Mouse (Mus musculus) heart, postnatal 36 days (tissue): ENCODE results near the gene Fkrp. TPM values are rescaled to one million over a fixed set of nuclear protein-coding genes. Genes with fewer than 3 reads are reported as not detected.
A peak's percentile ranks its signal among the peaks of the same experiment; 100 is the strongest.

Source experiments
- DNase-seq, 2 experiments: peaks; one replicate each; pipeline ENCODE4 v3.0.0; 2021 to 2022
- intact Hi-C: fragments of 180-260 bp; cut with DNase I; formaldehyde crosslinking; loops from one replicate; pipeline ENCODE4 v1.15.1; 2025
- total RNA-seq, 2 experiments: library from RNA; stranded (reverse); gene quantifications; 2 replicates each; pipeline ENCODE4 v1.2.3; 2021

Fkrp gene
- total RNA-seq, 2 experiments from 2014 or later: 47.2 to 49.1 TPM

- intact Hi-C loops: no loop called here
- DNase-seq: no peak
Measured at GRCm38 (mm10) chr7:16838804-16839426, 22.4 kb upstream of the Fkrp start.

DNA sequence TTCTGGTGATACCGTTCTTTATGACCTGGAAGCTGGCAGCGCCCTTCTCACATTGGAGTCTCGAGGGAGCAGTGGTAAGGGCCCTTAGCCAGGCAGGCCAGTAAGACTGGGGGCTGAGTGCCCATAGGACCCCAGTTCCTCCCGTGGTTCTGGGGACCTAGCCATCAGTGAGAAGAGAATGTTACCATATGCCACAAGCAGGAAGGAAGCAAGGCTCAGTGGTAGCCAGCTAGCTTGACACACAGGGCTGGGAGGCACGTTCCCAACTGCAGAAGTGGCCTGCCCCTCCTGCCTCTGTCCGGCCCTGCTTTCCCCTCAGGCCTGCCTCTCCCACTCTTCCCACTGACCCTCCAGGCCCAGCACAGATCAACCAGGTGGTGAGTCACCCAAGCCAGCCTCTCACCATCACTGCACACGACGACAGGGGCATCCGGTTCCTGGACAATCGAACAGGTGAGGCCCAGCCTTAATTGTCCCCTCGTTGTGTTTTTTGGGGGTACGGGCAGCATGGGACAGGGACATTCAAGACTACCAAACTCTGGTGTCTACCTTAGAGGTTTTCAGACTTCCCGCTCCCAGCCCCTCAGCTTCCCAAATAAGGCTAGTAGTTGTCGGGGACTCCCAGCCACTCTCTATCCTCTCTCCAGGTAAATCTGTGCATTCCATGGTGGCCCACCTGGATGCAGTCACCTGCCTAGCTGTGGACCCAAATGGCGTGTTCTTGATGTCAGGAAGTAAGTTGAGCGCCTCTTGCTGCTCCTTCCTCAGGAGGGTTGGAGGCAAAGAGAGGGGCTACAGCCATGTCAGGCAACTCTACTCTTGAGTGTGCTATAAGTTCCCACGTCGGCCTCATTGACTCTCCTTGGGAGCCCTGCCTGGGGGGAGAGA lies 21.6 kb upstream of the Fkrp start:
- DNase-seq: no peak
- intact Hi-C loops: no loop called here

DNA sequence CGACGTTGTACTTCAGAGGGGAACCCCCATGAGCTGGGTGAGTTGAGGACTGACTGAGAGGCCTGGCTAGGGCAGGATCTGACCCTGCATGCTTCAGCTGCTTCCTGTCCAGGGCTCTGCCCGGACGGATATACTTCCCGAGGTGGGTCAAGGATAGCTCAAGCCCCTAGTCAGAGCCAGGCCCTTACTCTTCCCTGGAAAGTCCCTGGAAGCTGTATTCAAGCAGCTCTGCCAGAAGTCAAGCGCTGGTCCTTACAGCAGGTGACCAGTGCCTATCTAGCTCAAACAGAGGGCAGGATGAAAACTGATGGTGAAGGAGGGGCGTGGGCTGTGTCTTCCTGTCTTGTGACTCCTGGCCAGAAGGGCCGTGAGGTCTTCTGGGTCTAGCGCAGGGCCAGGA lies 13.9 kb upstream of the Fkrp start:
- no peak for DNase-seq
- intact Hi-C loops: no loop called here

GRCm38 (mm10) chr7:16827274-16827673 lies 10.7 kb upstream of the Fkrp start:
- intact Hi-C loops: loop anchor here (2.0 to 5.0 kb wide), 3 partner anchors 20 to 85 kb away; no protein-coding TSS in a partner anchor

GRCm38 (mm10) chr7:16826571-16826970 lies 10.0 kb upstream of the Fkrp start:
- DNase-seq: no peak
- intact Hi-C loops: loop anchor here (1.0 to 5.0 kb wide), 4 partner anchors 20 to 86 kb away; no protein-coding TSS in a partner anchor

More at GRCm38 (mm10) chr7:16827274-16827673, 10.7 kb upstream of the Fkrp start:
- DNase-seq: no peak

DNA sequence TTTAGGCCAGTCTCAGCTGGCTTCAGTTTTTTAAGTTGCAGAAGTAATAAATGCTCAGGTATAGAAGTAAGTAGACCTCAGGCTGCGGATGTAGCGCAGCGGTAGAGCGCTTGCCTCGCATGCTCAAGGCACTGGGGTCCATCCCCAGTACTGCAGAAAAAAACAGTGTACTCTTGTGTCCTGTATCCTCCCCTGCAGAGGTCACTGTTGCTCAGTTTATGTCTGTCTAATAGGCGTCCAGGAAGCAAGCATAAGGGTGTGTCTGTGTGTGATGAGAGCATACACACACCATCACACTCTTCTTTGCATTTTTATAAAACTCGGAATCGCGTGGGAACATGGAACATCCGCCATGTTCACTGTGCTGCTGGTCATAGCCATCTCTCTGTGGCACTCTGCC lies 9.3 kb upstream of the Fkrp start:
- no peak for DNase-seq
- intact Hi-C loops: loop anchor here (1.0 to 5.0 kb wide), 4 partner anchors 21 to 87 kb away; no protein-coding TSS in a partner anchor

DNA sequence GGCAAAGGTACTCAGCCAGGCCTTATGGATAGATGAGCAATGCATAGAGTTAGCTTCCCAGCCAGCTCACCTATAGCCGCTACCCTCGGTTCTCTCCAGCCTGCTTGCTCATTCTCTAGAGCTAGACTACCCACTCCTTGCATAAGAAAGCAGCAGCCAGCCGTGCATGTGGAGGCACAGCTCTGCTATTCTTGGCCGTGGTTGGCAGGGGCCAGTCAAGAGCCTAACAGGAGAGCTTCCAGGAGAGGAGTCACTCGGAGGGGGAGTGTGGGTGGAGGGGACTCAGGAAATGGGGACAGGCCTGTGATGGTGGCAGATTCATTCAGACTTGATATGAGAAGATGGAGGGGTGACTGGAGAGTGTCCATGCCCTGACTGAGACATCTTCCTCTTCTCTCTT lies 7.2 kb upstream of the Fkrp start:
- intact Hi-C loops: no loop called here
- no peak for DNase-seq

GRCm38 (mm10) chr7:16821669-16822101 lies 5.2 kb upstream of the Fkrp start:
- intact Hi-C loops: no loop called here

GRCm38 (mm10) chr7:16821091-16821490 lies 4.6 kb upstream of the Fkrp start:
- intact Hi-C loops: no loop called here
- DNase-seq: no peak

More at GRCm38 (mm10) chr7:16821669-16822101, 5.2 kb upstream of the Fkrp start:
- DNase-seq: no peak

DNA sequence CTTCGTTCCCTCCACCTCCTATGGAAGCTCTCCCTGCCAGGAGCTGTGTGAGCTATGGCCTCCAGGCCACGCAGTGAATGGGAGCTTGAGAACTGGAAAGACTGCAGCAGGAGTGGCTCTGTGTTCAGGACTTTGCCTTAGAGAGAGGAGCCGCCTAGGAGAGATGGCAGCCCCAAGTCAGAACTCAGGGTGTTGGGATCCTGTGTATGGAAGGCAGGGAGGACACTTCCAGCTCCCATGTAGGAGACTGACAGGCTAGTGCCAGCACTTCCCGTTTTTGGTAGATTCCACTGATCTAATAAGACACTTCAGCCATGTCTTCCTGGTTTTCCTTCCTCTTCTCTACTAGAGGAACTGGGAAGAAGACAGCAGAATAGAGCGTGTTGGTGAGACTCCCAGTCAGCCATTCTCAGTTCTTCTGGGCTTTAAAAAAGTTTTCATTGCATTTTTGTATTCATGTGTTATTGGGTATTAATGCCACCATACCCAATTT lies 3.8 kb upstream of the Fkrp start:
- DNase-seq: no peak
- intact Hi-C loops: no loop called here

DNA sequence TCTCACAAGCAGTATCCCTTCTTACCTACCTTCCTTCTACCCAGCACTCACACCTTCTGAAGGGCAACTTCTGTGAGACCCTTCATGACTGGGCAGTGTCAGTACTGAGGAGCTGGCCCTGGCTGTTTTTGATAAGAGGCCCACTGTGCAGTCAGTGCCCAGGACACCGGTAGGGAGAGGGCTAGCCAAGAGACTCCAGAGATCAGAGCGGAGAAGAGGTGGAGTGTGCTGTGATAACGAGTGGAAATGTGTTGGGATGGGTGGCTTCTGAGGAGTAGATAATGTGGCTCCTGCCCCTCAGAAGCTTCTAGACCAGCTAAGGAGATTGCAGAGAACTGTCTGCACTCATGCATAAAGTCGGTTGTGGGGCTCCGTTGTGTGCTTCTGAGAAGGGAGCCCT lies 3.3 kb upstream of the Fkrp start:
- intact Hi-C loops: no loop called here
- no peak for DNase-seq

GRCm38 (mm10) chr7:16817693-16818092 lies 1.2 kb upstream of the Fkrp start:
- intact Hi-C loops: loop anchor here (2.0 kb wide), 1 partner anchor 25 kb away; the partner anchor contains the start of gene Prkd2
- DNase-seq: no peak

GRCm38 (mm10) chr7:16816078-16816474 lies 456 bp downstream of the Fkrp start:
- DNase-seq: peak; percentile 78 to 84
- intact Hi-C loops: loop anchor here (2.0 kb wide), 1 partner anchor 27 kb away; the partner anchor contains the start of gene Prkd2

- intact Hi-C loops: no loop called here
- no peak for DNase-seq
Measured at GRCm38 (mm10) chr7:16815351-16815941, 1.1 kb downstream of the Fkrp start, which contains the start of gene Strn4. Strn4 (plus strand) TSS chr7:16815889.

DNA sequence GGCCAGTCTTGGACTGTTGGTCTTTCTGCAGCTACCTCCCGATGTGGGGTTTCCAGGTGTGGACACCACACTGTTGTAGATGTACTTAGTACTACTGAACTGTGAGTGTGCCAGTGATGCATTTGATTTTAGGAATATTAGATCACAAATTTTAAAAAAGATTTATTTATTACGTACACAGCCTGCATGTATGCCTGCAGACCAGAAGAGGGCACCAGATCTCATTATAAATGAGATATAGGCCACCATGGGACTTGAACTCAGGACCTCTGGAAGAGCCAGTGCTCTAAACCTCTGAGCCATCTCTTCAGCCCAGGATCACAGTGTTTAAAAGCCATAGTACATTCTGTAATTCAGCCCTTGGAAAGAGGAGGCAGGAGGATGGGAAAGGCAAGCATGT lies 4.0 kb downstream of the Fkrp start:
- DNase-seq: no peak
- intact Hi-C loops: loop anchor here (2.0 kb wide), 1 partner anchor 78 kb away; the partner anchor contains the start of gene Gng8

- intact Hi-C loops: loop anchor here (2.0 kb wide), 1 partner anchor 79 kb away; the partner anchor contains the start of gene Gng8
- DNase-seq: no peak
Measured at GRCm38 (mm10) chr7:16811649-16812070, 4.9 kb downstream of the Fkrp start.

DNA sequence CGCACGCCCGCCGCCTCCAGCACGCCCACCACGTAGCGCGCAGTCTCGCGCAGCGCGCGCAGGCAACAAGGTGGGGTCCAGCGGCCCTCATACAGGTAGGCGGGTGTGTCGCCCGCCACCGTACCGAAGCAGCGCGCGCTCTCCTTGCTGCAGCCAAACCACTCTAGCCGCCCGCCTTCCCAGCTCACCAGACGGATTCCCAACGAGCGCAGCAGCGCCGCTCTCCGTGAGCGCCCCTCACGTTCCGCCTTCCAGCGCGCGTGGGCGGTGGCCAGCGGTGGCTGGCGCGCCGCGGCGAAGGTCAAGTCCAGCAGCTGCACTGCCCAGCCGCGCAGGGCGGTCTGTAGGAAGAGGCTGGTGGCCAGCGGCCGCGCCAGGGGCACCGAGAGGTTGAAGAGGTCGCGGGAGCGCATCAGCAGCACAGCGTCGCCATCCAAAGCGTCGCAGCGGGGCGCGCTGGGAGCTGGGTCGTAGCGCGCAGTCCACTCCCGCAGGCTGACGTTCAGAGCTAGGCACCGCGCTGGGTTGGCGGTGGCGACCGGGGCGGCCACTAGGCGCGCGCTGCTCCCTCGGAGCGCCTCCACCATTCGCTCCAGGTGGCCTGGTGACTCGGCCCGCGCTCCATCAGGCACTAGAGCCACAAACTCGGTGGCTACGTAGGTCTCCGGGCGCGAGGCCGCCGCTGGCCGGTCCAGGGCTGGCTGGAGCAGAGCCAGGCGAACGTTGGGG lies 5.4 kb downstream of the Fkrp start:
- intact Hi-C loops: no loop called here
- DNase-seq: no peak

DNA sequence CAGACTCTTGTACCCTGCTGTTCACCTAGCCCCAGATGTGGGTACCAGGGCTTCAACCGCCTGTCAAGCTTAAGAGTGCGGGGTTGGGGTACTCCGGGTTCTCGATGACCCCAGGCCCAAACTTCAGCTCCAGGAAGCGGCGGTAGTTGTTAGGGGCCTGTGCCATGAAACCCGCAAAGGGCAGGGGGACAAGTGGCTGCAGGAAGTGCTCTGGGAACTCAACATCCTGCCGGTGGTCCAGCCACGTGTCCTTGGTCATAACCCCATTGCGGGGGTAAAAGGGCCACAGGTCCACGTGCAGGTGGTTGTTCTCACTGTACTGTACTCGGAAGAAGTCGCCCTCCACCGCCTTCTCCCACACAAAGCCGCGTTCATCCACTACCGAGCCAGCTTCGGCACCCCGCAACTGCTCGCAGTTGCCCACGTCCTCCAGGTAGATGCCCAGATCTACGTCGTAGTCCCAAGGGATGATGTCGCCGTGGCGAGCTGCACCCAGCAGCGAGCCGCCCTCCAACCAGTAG lies 6.1 kb downstream of the Fkrp start:
- intact Hi-C loops: no loop called here

GRCm38 (mm10) chr7:16809739-16810138 lies 6.8 kb downstream of the Fkrp start:
- intact Hi-C loops: loop anchor here (1.0 to 2.0 kb wide), 3 partner anchors 29 to 181 kb away; partner anchors contain the start of gene Slc1a5
- DNase-seq: peak; percentile 74 to 76

More for the DNA sequence above, 6.1 kb downstream of the Fkrp start:
- DNase-seq: no peak
